In genomic region chr17:71268599-71268998, GRCm38 (mm10) we compare ENCODE assay signal across 15 mouse cellular contexts. TPM values are rescaled to one million over a fixed set of nuclear protein-coding genes. Genes with fewer than 3 reads are reported as not detected.
DNase-seq lines count a peak whose midpoint lies in the region; ATAC-seq lines count a peak whose summit lies in the region.
"Had no signal": no experiment of that assay in that cellular context is flagged by ENCODE, and none has a peak within 500 bp of the region (broad histone marks: within the 10 kb centered on the region; RNA-seq: fewer than 3 reads in every experiment).

No protein-coding gene starts in this region.

- no peaks in the 10 kb centered on the region for H3K27me3 ChIP-seq in kidney, embryonic 16.5 days (ENCODE audit: insufficient read depth, low read length)
- H3K27me3 ChIP-seq: forebrain, embryonic 12.5 days; limb, embryonic 15.5 days had no signal

- 90% methylated on average over 3 of the region's 3 CpGs for whole genome bisulfite sequencing in kidney, embryonic 16.5 days

- intact Hi-C loops in left cerebral cortex, postnatal 25 days (cut with DNase I) = no loop called here

- DNase-seq in kidney, adult 8-10 months = no peak
- peak; percentile 59 for DNase-seq in heart, adult 8-10 months (ENCODE audit: low spot score)
- DNase-seq in heart, postnatal 4 days = peak; percentile 51
- no peak for DNase-seq in left cerebral cortex, adult 9 months (ENCODE audit: low spot score in 2 of 2)
- DNase-seq in layer of hippocampus, postnatal 10 days (ENCODE audit: low spot score in 2 of 2) = no peak
- DNase-seq in left cerebral cortex, postnatal 25 days (ENCODE audit: low spot score in 2 of 2) = no peak
- DNase-seq: cerebellum, postnatal 25 days; thymus, postnatal 4 days had no signal

- H3K4me1 ChIP-seq in kidney, embryonic 16.5 days (ENCODE audit: insufficient read depth, low read length) = no peaks in the 10 kb centered on the region; the same call in 1 of the 2 replicates

- no peak overlapping the region for H3K4me2 ChIP-seq in kidney, embryonic 16.5 days (replicated peaks; ENCODE audit: low read depth, low read length)
- H3K4me2 ChIP-seq: forebrain, embryonic 12.5 days; hindbrain, embryonic 14.5 days; limb, embryonic 15.5 days had no signal

- H3K36me3 ChIP-seq in kidney, embryonic 16.5 days (ENCODE audit: insufficient read depth, low read length) = no peaks in the 10 kb centered on the region
- H3K36me3 ChIP-seq: forebrain, embryonic 12.5 days had no signal

- ATAC-seq in kidney, embryonic 16.5 days (ENCODE audit: low FRiP score, low TSS enrichment) = peak; percentile 11; the same call in 1 of the 2 replicates
- peak; percentile 80 for ATAC-seq in megakaryocyte-erythroid progenitor cell, adult 5-6 weeks (replicated peaks; ENCODE audit: low FRiP score, low TSS enrichment, poor library complexity, severe bottlenecking)
- ATAC-seq: activated CD4-positive, CD25-positive, alpha-beta regulatory T cell, adult 4 months had no signal

- H3K4me3 ChIP-seq in kidney, embryonic 16.5 days (ENCODE audit: low read length) = no peak overlapping the region
- H3K4me3 ChIP-seq: forebrain, embryonic 12.5 days; limb, embryonic 15.5 days; myocyte had no signal

- no peak overlapping the region for H3K27ac ChIP-seq in kidney, embryonic 16.5 days (ENCODE audit: low read length)
- H3K27ac ChIP-seq: forebrain, embryonic 12.5 days; hindbrain, embryonic 14.5 days; limb, embryonic 15.5 days had no signal

- H3K9ac ChIP-seq in kidney, embryonic 16.5 days (replicated peaks; ENCODE audit: low read length) = no peak overlapping the region
- H3K9ac ChIP-seq: forebrain, embryonic 12.5 days; hindbrain, embryonic 14.5 days; limb, embryonic 15.5 days had no signal

- H3K9me3 ChIP-seq in kidney, embryonic 16.5 days (ENCODE audit: low read length) = no peaks in the 10 kb centered on the region
- H3K9me3 ChIP-seq: forebrain, embryonic 12.5 days; limb, embryonic 15.5 days had no signal

RNA-seq across cellular contexts. Expression of gene Emilin2, which starts 43.2 kb away (rescaled TPM):
- polyA plus RNA-seq in kidney, embryonic 16.5 days (2015; fragmentation: Nextera tagmentation; extraction: Ambion mirVana) = 2.7 and 2.8 TPM in 2 replicates
- total RNA-seq in heart, adult 8-10 months (2022) = 10 to 100 TPM; 25.3 to 46.2 (median 41.1) TPM
- 100 to 1,000 TPM; 169 to 172 TPM for total RNA-seq in heart, postnatal 4 days (2021)
- 52.0 and 57.5 TPM in 2 replicates for total RNA-seq in megakaryocyte-erythroid progenitor cell, adult 5-6 weeks (2014; fragmentation: Nextera tagmentation)
- total RNA-seq in megakaryocyte-erythroid progenitor cell, adult 5-6 weeks (2017) = 55.2 and 63.8 TPM in 2 replicates
- total RNA-seq in layer of hippocampus, postnatal 10 days (2021) = 1 to 10 TPM; 5.0 to 6.4 TPM
- total RNA-seq in left cerebral cortex, postnatal 25 days (2021) = 1 to 10 TPM; 1.9 to 2.5 TPM

Comparison
In these comparisons a context has a peak if more than half of its experiments do, and no peak if none do; other contexts are left out.
1. DNase-seq: peak in heart, adult 8-10 months (single experiment) and heart, postnatal 4 days (single experiment); none in kidney, adult 8-10 months (0 of 2), left cerebral cortex, adult 9 months (0 of 2), layer of hippocampus, postnatal 10 days (0 of 2) and left cerebral cortex, postnatal 25 days (0 of 2).